Mouse (Mus musculus) midbrain, embryonic 10.5 days (tissue): ENCODE results near the gene Llgl2. TPM values are rescaled to one million over a fixed set of nuclear protein-coding genes. Genes with fewer than 3 reads are reported as not detected.
A peak's percentile ranks its signal among the peaks of the same experiment; 100 is the strongest.

Experiments
- DNase-seq: peaks from one replicate; pipeline ENCODE4 v3.0.0-alpha.2; 2017; ENCODE audit warnings: low spot score
- H3K27ac ChIP-seq: fragments of 300-500 bp; sonication (generic); replicated peaks from 2 replicates; pipeline ENCODE4 v1.5.1; 2016; ENCODE audit warnings: mild to moderate bottlenecking
- H3K27me3 ChIP-seq: fragments of 300-500 bp; sonication (generic); 2 replicates; pipeline ENCODE4 v1.6.1; 2016; ENCODE audit warnings: low read depth, mild to moderate bottlenecking; ENCODE audit not compliant: poor library complexity, severe bottlenecking
- H3K36me3 ChIP-seq: fragments of 300-500 bp; sonication (generic); 2 replicates; pipeline ENCODE4 v1.6.1; 2016; ENCODE audit warnings: mild to moderate bottlenecking, moderate library complexity
- H3K4me1 ChIP-seq: fragments of 300-500 bp; sonication (generic); 2 replicates; pipeline ENCODE4 v1.6.1; 2016
- H3K4me3 ChIP-seq: fragments of 300-500 bp; sonication (generic); 2 replicates; pipeline ENCODE4 v1.5.1; 2016; ENCODE audit warnings: mild to moderate bottlenecking, moderate library complexity
- H3K9me3 ChIP-seq: fragments of 300-500 bp; sonication (generic); replicated peaks from 2 replicates; pipeline ENCODE4 v1.6.1; 2016; ENCODE audit warnings: mild to moderate bottlenecking
- WGBS: fragments of 180-500 bp; shearing (Covaris S2); methylation state at CpG from one replicate; pipeline ENCODE4 v1.1.7; 2016; 5-methylcytosine and 5-hydroxymethylcytosine counted together
- polyA plus RNA-seq: library from polyadenylated mRNA; unstranded; fragments of >200 nt; fragmentation: Nextera tagmentation; extraction: Ambion mirVana; gene quantifications from 2 replicates; pipeline ENCODE4 v1.2.1, GENCODE M21; 2016

Llgl2 gene
- polyA plus RNA-seq, 1 experiment from 2014 or later, result 5.9 TPM

GRCm38 (mm10) chr11:115792353-115792752, 31.5 kb upstream of the Llgl2 start:
- Histone ChIP-seq H3K4me3 (no peak overlapping the region), H3K27me3 (no peaks in the 10 kb centered on the region), H3K27ac (0 out of 2 replicates have a peak overlapping the region, but pooled peaks have one; percentile 6), H3K9me3 (no peaks in the 10 kb centered on the region), H3K4me1 (0 out of 2 replicates have a peak, but pooled peaks cover 3% of the 10 kb centered on the region), H3K36me3 (peaks cover 99% of the 10 kb centered on the region)
- no peak for DNase-seq
- 89% methylated on average over 14 of the region's 14 CpGs for WGBS

DNA sequence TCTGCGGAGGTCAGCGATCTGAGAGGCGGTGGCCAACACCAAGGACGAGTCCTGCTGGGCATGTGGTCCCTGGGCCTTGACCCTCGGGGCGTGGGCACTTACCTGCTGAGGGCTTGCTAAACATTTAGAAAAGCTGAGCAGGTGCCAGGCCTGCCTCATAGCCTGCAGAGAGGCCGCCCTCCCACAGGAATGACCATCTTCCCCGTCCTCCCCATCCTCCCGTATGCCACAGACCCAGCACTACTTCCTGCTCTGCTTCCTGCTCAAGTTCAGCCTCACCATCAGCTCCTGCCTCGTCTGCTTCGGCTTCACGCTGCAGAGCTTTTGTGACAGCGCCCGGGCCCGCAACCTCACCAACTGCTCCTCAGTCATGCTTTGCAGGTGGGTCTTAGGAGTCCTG, 27.0 kb upstream of the Llgl2 start:
- DNase-seq, result no peak
- WGBS, result 81% methylated on average over 15 of the region's 15 CpGs
- Histone ChIP-seq H3K36me3 (peaks cover 100% of the 10 kb centered on the region), H3K9me3 (no peaks in the 10 kb centered on the region), H3K4me3 (no peak overlapping the region), H3K27me3 (no peaks in the 10 kb centered on the region), H3K27ac (no peak overlapping the region; the same call in 1 of the 2 replicates), H3K4me1 (no peaks in the 10 kb centered on the region; the same call in 1 of the 2 replicates)

- Histone ChIP-seq H3K27me3 (no peaks in the 10 kb centered on the region), H3K36me3 (peaks cover 100% of the 10 kb centered on the region), H3K4me1 (no peaks in the 10 kb centered on the region; the same call in 1 of the 2 replicates), H3K9me3 (no peaks in the 10 kb centered on the region), H3K4me3 (no peak overlapping the region), H3K27ac (no peak overlapping the region; the same call in 1 of the 2 replicates)
- DNase-seq, result no peak
- 88% methylated on average over 9 of the region's 9 CpGs for WGBS
These were observed 26.2 kb upstream of the Llgl2 start for GRCm38 (mm10) chr11:115797665-115798064.

DNA sequence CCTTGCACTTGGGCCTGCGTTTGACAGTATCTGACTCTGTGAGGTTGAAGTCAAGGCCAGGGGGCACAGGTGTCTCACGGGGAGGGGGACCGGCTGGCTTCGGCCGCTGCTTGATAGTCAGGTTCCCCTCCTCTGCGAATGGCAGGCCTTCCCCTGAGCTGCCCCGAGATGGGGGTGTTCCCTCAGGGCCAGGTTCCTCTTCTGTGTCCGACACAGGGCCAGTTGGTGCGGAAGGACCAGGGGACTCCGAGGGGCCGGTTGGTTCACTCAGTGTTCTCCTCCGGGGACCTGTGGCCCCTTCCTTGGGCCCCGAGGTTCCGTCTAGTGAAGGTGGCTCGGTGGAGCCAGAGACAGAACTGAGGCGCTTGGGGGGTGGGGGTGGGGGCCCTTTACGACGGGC, 22.9 kb upstream of the Llgl2 start:
- H3K27ac ChIP-seq, result no peak overlapping the region; the same call in 1 of the 2 replicates
- no peaks in the 10 kb centered on the region; the same call in 1 of the 2 replicates for H3K4me1 ChIP-seq
- peaks cover 98% of the 10 kb centered on the region for H3K36me3 ChIP-seq
- DNase-seq, result no peak
- WGBS, result 90% methylated on average over 18 of the region's 18 CpGs
- no peaks in the 10 kb centered on the region for H3K9me3 ChIP-seq
- H3K27me3 ChIP-seq, result no peaks in the 10 kb centered on the region
- H3K4me3 ChIP-seq, result 0 out of 2 replicates have a peak overlapping the region, but pooled peaks have one; percentile 2

DNA sequence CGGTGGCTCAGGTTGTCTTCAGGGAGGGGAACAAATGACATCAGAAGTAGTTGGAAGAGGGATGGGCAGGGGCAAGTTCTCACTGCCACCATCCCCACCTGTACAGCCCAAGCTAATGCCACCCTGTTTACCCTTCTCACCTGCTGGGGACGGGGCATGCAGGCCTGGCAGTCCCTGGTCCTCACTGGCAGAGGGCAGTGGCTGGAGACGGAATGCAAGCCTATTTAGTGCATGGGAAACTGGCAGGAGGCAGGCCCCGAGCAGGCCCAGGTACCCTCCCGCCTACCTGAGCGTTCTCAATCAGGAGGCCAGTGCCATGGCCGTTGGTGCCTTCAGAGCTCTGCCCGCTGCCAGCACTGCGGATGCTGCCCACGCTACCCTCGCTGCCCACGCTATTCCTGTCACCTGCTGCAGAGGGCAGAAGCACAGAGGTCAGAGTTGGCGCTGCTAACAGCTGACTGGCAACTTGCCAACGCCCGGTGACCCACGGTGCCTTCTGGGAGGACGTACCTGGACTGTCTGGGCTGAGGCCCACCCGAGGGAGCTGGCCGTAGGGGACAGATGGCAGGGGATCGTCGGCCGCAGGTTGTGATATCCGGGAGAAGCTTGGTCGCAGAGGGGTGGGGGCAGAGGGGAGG, 20.7 kb upstream of the Llgl2 start:
- H3K27ac ChIP-seq, result no peak overlapping the region
- peaks cover 13% of the 10 kb centered on the region for H3K4me1 ChIP-seq
- peaks cover 97% of the 10 kb centered on the region for H3K36me3 ChIP-seq
- peak overlapping the region; percentile 1; the same call in 1 of the 2 replicates for H3K4me3 ChIP-seq
- H3K27me3 ChIP-seq, result no peaks in the 10 kb centered on the region
- no peaks in the 10 kb centered on the region for H3K9me3 ChIP-seq
- WGBS, result 95% methylated on average over 24 of the region's 24 CpGs
- no peak for DNase-seq

GRCm38 (mm10) chr11:115805005-115805404, 18.8 kb upstream of the Llgl2 start:
- Histone ChIP-seq H3K4me3 (no peak overlapping the region), H3K27ac (no peak overlapping the region), H3K36me3 (peaks cover 97% of the 10 kb centered on the region)

DNA sequence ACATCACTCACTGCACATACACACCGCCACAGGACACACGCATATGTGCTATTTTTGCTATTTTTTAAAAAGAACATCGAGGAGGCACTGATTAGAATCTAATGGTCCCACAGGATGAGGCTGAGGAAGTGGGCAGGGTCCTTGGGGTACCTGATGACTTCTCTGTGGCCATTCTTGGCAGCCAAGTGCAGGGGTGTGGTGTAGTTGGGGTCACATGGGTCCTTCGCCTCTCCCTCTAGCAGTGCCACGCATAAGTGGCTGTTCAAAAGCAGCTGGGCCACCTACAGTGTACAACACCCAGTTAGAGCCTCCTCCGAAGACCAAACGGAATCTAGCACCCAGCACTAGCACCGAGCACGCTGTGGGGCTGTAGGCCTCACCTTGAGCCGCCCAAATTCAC, 17.7 kb upstream of the Llgl2 start:
- H3K4me1 ChIP-seq, result peaks cover 42% of the 10 kb centered on the region
- no peak overlapping the region for H3K4me3 ChIP-seq
- H3K9me3 ChIP-seq, result no peaks in the 10 kb centered on the region
- H3K27me3 ChIP-seq, result no peaks in the 10 kb centered on the region
- H3K36me3 ChIP-seq, result peaks cover 97% of the 10 kb centered on the region
- DNase-seq, result no peak
- 93% methylated on average over 10 of the region's 10 CpGs for WGBS
- H3K27ac ChIP-seq, result no peak overlapping the region

More at GRCm38 (mm10) chr11:115805005-115805404, 18.8 kb upstream of the Llgl2 start:
- no peaks in the 10 kb centered on the region for H3K27me3 ChIP-seq
- H3K4me1 ChIP-seq, result peaks cover 31% of the 10 kb centered on the region
- 91% methylated on average over 7 of the region's 7 CpGs for WGBS
- H3K9me3 ChIP-seq, result no peaks in the 10 kb centered on the region
- DNase-seq, result no peak

GRCm38 (mm10) chr11:115807306-115807705, 16.5 kb upstream of the Llgl2 start:
- Histone ChIP-seq H3K9me3 (no peaks in the 10 kb centered on the region), H3K4me1 (peaks cover 54% of the 10 kb centered on the region), H3K27ac (peak overlapping the region; percentile 63; the same call in 1 of the 2 replicates), H3K4me3 (peak overlapping the region; percentile 12; the same call in 1 of the 2 replicates), H3K36me3 (peaks cover 94% of the 10 kb centered on the region), H3K27me3 (no peaks in the 10 kb centered on the region)
- WGBS, result 90% methylated on average over 6 of the region's 6 CpGs
- DNase-seq, result no peak

DNA sequence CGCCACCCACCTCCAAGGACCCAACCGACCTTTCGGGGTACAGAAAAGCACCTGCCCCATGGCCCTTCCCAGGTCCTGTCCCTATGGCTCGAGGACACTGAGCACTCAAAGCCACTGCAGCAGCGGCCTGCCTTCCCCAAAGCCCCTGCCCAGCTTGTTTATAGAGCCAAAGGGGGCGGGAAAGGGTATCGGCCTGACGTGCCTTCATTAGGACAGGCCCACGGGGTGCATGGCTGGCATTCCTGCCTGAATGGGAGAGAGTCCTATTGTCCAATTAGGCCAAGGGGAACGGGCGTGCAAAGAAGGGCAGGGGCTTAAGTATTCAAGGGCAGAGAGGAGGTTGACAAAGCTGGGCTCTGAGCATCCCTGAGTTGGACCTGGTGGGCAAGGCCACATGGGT, 15.9 kb upstream of the Llgl2 start:
- Histone ChIP-seq H3K9me3 (no peaks in the 10 kb centered on the region), H3K36me3 (peaks cover 88% of the 10 kb centered on the region), H3K4me3 (peak overlapping the region; percentile 12; the same call in 1 of the 2 replicates), H3K4me1 (peaks cover 60% of the 10 kb centered on the region), H3K27ac (peak overlapping the region; percentile 63), H3K27me3 (no peaks in the 10 kb centered on the region)
- WGBS, result 71% methylated on average over 11 of the region's 11 CpGs
- no peak for DNase-seq

- Histone ChIP-seq H3K27ac (peak overlapping the region; percentile 63; the same call in 1 of the 2 replicates), H3K36me3 (peaks cover 79% of the 10 kb centered on the region), H3K4me1 (peaks cover 62% of the 10 kb centered on the region), H3K4me3 (peak overlapping the region; percentile 16; the same call in 1 of the 2 replicates), H3K9me3 (no peaks in the 10 kb centered on the region), H3K27me3 (no peaks in the 10 kb centered on the region)
- 78% methylated on average over 10 of the region's 10 CpGs for WGBS
- DNase-seq, result no peak
These were observed 15.0 kb upstream of the Llgl2 start for GRCm38 (mm10) chr11:115808696-115809310.

- no peaks in the 10 kb centered on the region for H3K27me3 ChIP-seq
- DNase-seq, result no peak
- H3K27ac ChIP-seq, result peak overlapping the region; percentile 63
- no peaks in the 10 kb centered on the region for H3K9me3 ChIP-seq
- H3K4me3 ChIP-seq, result no peak overlapping the region
- H3K4me1 ChIP-seq, result peaks cover 66% of the 10 kb centered on the region
- peaks cover 74% of the 10 kb centered on the region for H3K36me3 ChIP-seq
- WGBS, result 72% methylated on average over 8 of the region's 8 CpGs
These were observed 14.5 kb upstream of the Llgl2 start for GRCm38 (mm10) chr11:115809311-115809781.

DNA sequence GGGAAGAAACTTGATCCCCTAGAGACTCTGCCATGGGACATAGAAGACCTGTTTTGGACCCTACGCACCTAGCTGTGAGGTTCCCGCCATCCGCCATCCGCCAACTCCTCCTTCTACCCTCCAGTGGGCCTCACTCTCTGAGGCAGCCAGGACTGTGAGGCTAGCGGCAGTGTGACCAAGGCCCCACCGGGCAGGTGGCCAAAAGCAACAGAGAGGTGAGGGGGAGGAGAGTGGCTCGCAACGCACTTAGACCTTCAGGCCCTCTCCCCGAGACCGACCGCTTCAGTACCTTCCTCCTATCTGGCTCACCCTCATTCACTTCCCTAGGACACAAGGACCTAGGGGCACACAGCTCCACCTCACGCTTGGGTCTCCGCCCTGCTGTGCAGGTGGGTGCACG, 13.5 kb upstream of the Llgl2 start:
- DNase-seq, result no peak
- H3K4me1 ChIP-seq, result peaks cover 74% of the 10 kb centered on the region
- H3K9me3 ChIP-seq, result no peaks in the 10 kb centered on the region
- H3K4me3 ChIP-seq, result no peak overlapping the region
- 0 out of 2 replicates have a peak overlapping the region, but pooled peaks have one; percentile 18 for H3K27ac ChIP-seq
- WGBS, result 93% methylated on average over 14 of the region's 14 CpGs
- no peaks in the 10 kb centered on the region for H3K27me3 ChIP-seq
- peaks cover 64% of the 10 kb centered on the region for H3K36me3 ChIP-seq
